Mouse (Mus musculus): Measurements from ENCODE around the gene Pkp1.

- TF ChIP-seq CTCF (IDR thresholded peaks at IDR 0.05; ENCODE audit: low read depth, low read length) (no peak), EP300 (IDR thresholded peaks at IDR 0.05; ENCODE audit: insufficient read depth, low read depth, low read length) (no peak), POLR2A (IDR thresholded peaks at IDR 0.05; ENCODE audit: insufficient read depth, low read length) (no peak)
Measured at GRCm38 (mm10) chr1:135906736-135907135, 12.3 kb downstream of the Pkp1 start.

Measured in ES-Bruce4 (cell line).